Mouse (Mus musculus): ENCODE results near the gene Pop7.
A peak's percentile ranks its signal among the peaks of the same experiment; 100 is the strongest.

Pop7 gene

DNA sequence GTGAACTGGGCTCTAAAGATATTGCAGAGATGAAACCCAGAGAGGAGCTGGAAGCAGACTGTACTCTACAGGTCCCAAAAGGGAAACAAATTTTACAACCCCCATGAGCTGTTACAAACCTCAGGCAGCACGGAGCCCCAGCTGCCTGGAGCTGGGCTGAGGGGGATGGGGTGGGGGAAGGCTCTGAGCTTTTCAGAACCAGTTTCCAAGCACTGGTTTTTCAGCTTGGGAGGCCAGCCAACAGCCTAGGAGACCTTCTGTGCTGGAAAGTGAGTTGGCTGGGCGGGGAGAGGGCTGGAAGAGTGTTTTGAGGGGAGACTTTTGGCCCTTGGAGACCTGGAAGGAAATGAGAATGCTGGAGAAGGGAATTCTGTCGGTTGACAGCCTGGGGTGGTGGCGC lies 10.8 kb downstream of the Pop7 start:
- peak; percentile 80 for DNase-seq

DNA sequence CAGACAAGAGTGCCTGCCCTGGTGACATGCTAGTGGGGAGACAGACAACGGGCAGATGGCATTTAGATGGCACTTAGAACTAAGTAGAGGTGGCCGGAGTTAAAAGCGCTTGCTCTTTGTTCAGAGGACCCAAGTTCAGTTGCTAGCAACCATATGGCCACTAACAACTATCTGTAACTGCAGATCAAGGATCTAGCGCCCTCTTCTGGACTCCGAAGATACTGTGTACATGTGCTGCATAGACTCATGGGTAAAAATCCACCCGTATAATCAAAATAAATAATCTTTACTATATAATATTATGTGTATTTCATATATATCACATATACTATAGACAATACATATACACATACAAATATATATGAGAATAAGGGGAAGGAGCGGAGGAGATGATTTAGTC lies 14.7 kb downstream of the Pop7 start:
- no peak for DNase-seq

DNA sequence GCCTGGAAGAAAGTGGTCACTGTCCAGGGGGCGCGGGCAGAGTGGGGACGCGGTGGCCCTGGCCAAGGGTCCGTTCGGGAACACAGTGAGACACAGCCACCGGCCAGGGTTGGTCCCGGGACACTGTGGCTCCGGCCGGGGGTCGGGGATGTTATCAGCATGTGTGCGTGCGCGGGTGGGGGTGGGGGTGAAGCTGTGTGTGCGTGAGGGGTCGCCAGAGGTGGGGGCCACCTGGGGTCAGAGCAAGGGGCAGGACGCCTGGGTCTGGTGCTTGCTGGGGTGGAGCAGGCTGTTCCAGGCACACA lies 16.5 kb downstream of the Pop7 start:
- no peak for DNase-seq

DNA sequence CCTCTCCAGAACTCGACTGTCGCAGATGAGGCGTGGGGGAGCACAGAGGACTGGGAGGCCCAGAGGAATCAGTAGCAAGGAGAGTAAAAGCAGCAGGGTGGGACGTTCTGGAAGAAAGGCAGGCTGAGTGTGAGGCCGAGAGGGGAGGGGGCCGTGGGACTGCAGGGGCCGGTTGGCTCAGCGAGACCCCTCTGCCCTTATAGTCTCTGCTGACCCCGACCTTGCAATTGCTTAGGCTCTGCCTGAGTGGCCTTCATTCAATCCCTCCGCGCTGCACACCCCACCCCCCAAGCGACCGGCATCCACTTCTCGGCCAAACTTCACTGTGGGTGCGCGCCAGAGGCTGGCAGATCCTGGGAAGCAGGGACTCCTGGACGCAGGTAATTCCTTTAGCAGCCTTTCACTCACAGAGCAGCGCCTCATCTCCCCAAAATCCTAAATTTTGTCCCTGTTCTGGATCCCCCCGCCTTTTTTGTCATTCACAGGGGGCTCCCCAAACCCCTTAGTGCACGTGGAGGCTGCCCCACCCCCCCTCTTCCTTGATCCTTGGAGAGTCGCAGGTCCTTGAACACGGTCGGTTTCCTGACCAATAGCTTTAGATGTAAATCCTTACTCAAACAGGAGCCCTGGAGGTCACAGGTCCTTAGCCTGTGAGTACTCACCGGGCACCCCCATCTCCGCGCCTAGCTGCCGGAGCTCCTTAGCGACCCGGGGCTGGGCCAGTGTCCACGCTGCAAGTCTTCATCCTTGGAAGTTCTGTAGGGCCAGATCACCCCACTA lies 17.1 kb downstream of the Pop7 start:
- no peak for DNase-seq

DNA sequence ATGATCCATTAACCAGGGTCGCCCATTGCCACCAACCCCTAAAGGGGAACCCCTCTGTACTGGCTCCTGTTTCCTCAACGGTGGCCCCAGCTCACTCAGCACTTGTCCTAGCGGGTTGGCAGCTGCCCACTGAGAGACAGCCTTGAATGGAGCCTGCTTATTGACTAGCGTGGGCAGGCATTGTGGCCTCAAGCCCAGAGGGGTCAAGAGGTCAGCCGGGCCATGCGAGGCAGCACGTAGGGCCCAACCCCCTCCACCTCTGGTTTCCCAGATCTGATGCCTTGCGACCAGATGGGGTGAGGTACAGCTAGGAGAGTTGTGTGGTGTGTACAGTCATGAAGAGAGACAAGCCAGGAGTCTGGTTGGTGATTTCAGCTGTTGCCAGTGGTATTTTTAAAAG lies 20.4 kb downstream of the Pop7 start:
- no peak for DNase-seq

DNA sequence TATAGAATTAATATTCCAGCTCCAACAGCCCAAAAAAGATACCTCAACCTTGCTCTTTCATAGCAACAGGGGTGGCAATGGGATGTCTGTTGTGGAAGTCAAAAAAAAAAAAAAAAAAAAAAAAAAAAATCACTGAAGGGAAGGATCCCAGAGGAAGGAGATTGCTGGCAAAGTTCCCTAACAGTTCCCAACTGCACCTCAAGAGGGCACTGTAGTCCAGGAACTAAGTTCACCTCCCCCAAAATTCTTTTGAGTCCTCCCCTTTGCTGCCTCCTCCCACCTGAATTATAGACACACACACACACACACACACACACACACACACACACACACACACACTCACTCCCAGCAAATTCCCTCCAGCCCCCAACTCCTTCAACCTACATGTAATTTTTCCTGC lies 21.2 kb downstream of the Pop7 start:
- peak; percentile 89 for DNase-seq

DNA sequence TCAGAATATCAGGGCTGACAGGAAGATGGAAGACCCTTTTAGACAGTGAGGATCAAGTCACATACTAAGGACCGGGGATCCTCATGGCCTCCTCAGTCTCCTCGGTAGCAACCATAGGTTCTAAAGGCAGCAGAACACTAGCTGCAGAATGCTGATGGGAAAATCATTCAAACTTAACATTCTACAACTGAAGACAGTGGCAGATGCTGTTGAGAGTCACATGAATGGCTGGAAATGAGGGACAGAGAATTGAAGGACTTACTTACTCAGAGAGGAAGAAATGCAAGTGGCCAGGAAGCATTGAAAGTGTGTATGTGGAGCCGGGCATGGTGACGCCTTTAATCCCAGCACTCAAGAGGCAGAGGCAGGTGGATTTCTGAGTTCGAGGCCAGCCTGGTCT lies 25.4 kb downstream of the Pop7 start, which contains the start of gene Zan:
Zan (minus strand) TSS at position 101 of the 400 bp plus-strand sequence.
- DNase-seq = no peak

DNA sequence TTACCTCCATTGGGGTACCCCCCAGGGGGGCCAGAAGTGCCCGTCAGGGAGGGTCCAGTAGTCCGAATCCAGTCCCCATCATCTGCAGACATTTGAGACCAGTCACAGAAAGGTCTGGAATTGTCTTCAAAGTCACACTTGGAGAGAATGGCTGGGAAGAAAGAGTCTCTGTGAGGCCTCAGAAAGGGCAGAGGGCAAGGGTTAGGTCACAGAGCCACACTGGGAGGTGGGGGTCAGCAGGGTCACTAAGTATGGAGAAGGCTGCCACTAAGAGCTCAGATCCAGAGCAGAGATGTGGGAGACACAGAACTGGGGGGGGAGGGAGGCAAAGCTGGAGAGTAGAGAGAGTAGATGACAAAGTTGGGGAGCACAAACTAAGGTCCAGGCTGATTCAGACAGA lies 28.0 kb downstream of the Pop7 start:
- no peak for DNase-seq

DNA sequence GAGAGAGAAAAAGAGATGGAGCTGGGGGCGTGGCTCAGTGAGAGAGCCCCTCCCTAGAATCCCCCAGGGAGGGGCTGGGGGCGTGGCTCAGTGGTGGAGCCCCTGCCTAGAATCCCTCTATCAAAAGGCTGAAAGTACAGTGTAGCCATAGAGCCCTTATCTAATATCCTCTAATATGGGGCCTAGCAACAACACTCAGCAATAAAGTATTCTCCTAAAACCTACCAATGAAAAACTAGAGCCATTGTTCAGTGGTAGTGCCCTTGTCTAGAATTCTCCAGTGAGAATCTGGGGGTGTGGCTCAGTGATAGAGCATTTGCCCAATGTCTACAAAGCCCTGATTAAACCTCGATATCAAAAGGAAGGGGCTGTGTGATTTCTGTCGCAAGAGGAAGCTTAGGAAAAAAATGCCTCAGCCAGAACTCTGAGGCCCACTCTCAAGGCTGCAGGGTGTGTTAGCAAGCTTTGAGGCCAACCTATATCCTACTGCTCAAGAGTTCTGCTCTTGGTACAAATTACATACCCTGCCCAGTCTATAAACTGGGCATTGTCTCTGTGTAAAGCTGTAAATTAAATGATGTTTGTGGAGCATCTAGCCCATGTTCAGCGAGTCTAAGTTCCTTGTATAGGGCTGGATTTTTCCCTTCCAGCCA lies 29.9 kb downstream of the Pop7 start:
- DNase-seq = no peak

DNA sequence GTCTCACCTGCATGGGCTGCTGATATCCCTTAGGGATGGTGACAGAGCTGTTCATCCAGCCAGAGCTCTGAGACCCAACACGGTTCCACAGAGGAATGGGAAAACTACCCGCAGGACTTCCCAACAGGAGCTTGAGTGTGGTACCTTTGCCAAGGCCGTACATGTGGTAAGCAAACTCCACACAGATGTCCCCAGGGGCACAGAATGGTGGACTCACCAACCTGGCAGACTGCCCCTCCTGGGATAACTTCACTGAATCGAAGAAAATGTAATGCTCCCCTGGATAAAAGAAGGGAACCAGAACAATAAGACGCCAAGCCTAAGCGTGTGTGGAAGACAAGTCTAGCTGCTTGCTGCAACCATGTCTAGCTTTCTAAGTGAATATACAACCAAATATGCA lies 35.4 kb downstream of the Pop7 start:
- DNase-seq = no peak

DNA sequence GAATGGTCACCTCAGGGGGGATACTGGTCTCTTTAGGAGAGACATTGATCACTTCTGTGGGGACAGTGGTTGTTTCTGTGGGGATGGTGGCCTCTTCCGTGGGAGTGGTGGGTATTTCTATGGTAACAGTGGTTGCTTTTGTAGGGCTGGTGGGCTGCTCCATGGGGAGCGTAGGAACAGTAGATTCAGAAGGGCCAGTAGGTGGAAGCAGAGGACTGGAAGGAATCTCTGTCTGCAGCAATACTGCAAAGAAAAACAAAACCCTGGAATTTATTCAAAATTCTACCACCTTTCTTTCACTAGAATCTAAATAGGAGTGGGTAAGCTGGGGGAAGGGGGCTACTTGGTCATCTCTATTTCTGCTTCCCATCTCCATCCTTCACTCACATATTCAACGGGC lies 37.3 kb downstream of the Pop7 start:
- peak; percentile 26 for DNase-seq

DNA sequence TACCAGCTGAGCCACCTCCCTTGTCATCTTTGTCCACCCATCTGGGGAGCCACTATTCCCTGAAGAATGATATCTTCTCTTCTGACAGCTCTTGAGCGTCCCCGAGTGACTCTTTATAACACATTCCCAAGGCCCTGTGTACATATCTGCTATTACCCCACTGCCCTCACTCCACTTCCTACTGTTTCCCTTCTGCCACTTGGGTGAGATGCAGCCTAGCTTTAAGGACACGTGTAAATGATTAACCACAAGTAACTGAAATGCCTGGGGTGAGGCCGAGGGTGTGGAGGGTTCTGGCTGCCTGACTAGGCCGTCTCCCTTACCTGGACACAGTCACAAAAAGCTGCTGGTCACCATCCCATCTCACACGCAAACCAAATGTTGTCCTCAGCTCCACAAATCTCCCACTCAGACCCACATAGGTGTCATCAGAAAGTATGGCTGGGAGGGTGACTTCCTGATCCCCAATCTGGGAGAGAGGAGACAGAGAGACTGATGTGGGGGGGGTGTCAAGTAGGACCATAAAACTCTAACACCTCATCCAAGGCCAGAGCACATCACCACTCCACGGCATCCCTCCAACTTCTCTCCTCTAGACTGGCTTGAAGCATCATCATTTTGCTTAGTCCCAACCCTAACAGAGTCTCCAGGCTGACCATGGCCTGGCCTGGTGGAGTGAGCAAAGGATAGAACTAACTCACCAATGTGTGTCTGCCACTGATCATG lies 46.3 kb downstream of the Pop7 start:
- peak; percentile 67 for DNase-seq

DNA sequence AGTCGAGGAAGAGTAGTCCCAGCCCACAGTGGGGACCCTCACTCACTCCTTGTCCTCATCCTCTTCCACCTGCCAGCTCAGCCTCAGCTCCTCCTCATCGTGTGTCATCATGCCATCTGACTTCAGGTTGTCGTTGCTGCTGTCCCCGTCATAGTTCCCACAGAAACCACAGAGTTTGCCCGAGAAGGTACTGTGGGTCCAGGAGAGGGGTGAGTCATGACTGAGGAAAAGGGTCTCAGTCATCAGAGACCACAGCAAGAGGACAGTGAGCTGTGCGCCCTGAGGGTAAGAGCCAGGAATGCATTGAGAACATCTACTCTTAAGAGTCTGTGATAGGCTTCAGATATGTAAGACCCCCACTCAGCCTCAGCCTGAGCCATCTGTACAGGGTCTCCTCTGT lies 47.1 kb downstream of the Pop7 start:
- DNase-seq = no peak

Measured in kidney, postnatal 14 days (tissue).